Mouse (Mus musculus) erythroblast, embryonic 14.5 days (primary cell): Measurements from ENCODE around the gene Krtap4-2.

ENCODE experiments used
- GATA1 ChIP-seq: IDR thresholded peaks from 2 replicates; pipeline ENCODE4 v1.6.1; 2012; ENCODE audit warnings: low read length, inconsistent platforms, mixed read lengths
- TAL1 ChIP-seq: IDR thresholded peaks from 3 replicates; pipeline ENCODE4 v1.6.1; 2012; ENCODE audit warnings: low read length, inconsistent platforms, mixed read lengths

GRCm38 (mm10) chr11:99662802-99663201 lies 27.9 kb upstream of the Krtap4-2 start:
- no peak for TF ChIP-seq GATA1
- TF ChIP-seq TAL1: no peak
